Mouse (Mus musculus): ENCODE measurements around the gene Zfy1. TPM values are rescaled to one million over a fixed set of nuclear protein-coding genes. Genes with fewer than 3 reads are reported as not detected.

Zfy1 gene
- not detected for total RNA-seq (2023)

GRCm38 (mm10) chrY:797309-797708 lies at the start of gene Zfy1:
Zfy1 (minus strand) TSS chrY:797409.

GRCm38 (mm10) chrY:818396-818795 lies 21.2 kb upstream of the Zfy1 start, which contains the start of gene Uba1y:
Uba1y (plus strand) TSS chrY:818649.

Other genes starting within 250 kb of the Zfy1 start
- gene Uba1y, start 21.2 kb upstream of the Zfy1 start, total RNA-seq (2023): not detected
- gene Kdm5d, start 100.4 kb upstream of the Zfy1 start, total RNA-seq (2023): 52.7 TPM
- gene Eif2s3y, start 213.1 kb upstream of the Zfy1 start, total RNA-seq (2023): 127 TPM

Measured in CD4-positive naive resting alpha-beta T cell, adult 76 days (primary cell).